Mouse (Mus musculus): ENCODE measurements around the gene Rgcc.

Gene Rgcc

DNA sequence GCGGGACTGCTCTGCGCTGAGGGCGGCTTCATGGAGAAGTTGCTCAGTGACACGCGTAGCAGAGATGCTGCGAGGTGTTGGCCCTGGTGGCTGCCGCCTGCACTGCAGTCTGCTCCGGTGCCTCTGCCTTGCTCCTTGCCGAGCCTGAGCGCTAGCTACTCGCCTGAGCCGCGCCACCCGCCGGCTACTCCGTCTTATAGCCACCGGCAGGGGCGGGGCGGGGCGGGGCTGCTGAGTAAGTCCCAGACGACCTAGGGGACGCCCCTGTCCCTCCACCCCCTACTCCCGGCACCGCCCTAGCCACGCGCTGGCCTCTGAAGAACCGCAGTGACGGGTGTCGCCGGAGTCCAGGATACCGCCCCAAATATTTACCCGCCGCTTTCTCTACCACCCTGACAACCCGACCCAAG lies at the start of gene Rgcc:
TSS of gene Rgcc (minus strand) at position 180 of the 410 bp plus-strand sequence.
- DNase-seq = peak; percentile 97

DNA sequence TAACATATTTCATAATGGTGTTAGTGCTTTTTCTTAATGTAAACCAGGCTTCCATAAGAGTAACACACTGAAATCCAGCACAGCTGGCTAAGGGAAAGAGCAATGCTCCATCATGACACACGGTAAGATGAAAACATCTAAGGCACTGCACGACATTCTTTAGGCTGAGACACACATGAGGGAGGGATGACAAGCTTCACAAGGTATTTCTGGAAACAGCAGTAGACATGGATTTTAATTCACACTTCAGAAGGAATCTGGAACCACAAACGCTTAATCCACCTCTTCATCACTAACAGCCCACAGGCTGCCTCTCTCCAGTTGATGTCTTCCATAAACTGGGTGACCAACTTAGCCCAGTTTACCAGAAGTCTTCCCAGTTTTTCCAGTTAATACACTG lies 44.9 kb upstream of the Rgcc start:
- no peak for DNase-seq

GRCm38 (mm10) chr14:79335613-79336012 lies 34.2 kb upstream of the Rgcc start:
- no peak for DNase-seq

GRCm38 (mm10) chr14:79331936-79332335 lies 30.5 kb upstream of the Rgcc start:
- no peak for DNase-seq

GRCm38 (mm10) chr14:79330944-79331561 lies 29.6 kb upstream of the Rgcc start:
- no peak for DNase-seq

DNA sequence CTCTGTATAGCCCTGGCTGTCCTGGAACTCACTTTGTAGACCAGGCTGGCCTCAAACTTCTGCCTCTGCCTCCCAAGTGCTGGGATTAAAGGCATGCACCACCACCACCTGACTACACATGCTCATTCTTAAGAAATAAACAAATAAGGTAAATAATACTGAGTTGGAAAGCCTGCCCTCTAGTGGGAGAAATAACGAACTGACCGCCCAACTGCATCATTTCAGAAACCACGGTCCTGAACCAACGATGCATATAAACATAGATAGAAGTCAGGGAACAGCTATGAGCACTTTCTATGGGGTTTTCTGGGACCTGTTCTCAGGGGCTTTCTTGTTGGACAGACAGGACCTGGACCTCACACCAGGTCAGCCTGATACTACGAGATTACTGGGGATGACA lies 25.6 kb upstream of the Rgcc start:
- DNase-seq = peak; percentile 66

GRCm38 (mm10) chr14:79324112-79324840 lies 22.8 kb upstream of the Rgcc start:
- no peak for DNase-seq

GRCm38 (mm10) chr14:79321881-79322280 lies 20.4 kb upstream of the Rgcc start:
- no peak for DNase-seq

- peak; percentile 50 for DNase-seq
Measured at GRCm38 (mm10) chr14:79321152-79321551, 19.7 kb upstream of the Rgcc start.

GRCm38 (mm10) chr14:79317602-79318001 lies 16.2 kb upstream of the Rgcc start:
- DNase-seq = no peak

DNA sequence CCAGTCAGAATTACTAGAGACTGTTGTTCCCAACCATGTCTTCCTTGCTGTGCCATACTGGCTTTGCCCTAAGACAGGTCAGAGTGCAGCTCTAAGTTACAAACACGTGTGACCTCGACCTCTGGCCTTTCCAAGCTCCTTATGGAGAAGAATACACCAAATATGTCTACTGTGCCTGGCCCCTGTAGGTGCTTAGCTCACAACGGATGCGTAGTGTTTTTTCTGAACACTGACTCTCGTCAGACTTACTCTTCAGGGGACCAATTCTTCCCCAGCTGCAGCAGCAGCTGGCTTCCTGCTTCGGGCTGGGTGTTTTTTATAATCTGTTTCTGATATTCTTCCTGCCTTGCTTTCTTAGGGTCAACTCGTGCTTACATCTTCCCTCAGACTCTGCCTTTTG lies 14.4 kb upstream of the Rgcc start:
- no peak for DNase-seq

GRCm38 (mm10) chr14:79314245-79315010 lies 13.0 kb upstream of the Rgcc start:
- DNase-seq = no peak

- peak; percentile 43 for DNase-seq
Measured at GRCm38 (mm10) chr14:79313439-79314175, 12.2 kb upstream of the Rgcc start.

- no peak for DNase-seq
Measured at GRCm38 (mm10) chr14:79312719-79313118, 11.3 kb upstream of the Rgcc start.

- DNase-seq = no peak
Measured at GRCm38 (mm10) chr14:79311918-79312454, 10.5 kb upstream of the Rgcc start.

DNA sequence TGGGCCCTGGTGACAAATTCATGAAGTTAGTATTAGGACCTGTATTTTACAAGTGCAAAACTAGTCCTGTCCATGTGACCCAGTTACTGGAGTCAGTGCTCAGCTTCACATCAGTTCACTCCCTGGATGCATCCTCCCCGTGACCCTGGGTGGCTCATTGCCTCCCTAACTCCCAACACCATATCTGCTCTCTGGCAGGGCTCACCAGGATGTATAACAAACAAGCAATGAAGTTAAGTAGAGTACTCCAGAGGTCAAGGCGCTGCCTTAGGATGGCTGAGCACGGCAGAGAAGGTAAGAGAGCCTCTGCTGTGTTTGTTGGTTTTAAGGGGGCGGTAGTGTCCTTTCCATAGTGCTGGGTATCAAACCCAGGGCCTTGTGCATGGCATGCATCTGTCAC lies 7.7 kb upstream of the Rgcc start:
- no peak for DNase-seq

DNA sequence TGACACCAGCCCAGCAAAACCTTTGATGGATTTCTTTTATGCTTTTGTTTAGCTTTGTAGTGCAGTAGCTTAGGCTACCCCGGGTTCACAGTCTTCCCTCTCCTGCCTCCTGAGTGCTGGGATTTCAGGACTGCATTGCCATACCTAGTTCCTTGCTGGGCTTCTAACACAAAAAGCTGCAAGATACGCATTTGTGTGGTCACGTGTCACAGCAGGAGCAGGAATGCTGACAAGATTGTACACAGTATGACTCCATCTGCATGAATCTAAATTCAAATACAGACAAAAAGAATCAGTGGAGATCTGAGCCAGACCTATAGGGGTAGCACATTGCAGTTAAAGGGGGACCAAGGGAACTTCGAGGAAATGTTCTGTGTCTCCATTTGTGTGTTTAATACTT lies 6.9 kb upstream of the Rgcc start:
- no peak for DNase-seq

- DNase-seq = no peak
Measured at GRCm38 (mm10) chr14:79307908-79308307, 6.5 kb upstream of the Rgcc start.

DNA sequence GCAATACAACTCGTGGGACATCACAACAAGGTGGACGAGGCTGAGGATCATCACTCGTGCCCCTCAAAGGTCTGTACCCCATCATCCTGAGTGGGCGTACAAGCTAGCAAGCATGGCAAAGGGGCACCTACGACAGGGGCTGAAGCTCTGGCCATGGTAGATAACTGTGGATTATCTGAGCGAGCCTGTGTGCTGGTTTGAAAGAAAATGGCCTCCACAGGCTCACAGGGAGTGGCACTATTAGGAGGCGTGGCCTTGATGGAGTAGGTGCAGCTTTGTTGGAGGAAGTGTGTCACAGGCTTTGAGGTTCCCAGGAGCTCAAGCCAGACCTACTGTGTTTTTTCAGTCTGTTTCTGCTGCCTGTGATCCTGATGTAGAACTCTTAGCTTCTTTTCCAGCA lies 5.7 kb upstream of the Rgcc start:
- DNase-seq = no peak

GRCm38 (mm10) chr14:79304873-79305464 lies 3.5 kb upstream of the Rgcc start:
- DNase-seq = no peak

GRCm38 (mm10) chr14:79303150-79303549 lies 1.7 kb upstream of the Rgcc start:
- no peak for DNase-seq

DNA sequence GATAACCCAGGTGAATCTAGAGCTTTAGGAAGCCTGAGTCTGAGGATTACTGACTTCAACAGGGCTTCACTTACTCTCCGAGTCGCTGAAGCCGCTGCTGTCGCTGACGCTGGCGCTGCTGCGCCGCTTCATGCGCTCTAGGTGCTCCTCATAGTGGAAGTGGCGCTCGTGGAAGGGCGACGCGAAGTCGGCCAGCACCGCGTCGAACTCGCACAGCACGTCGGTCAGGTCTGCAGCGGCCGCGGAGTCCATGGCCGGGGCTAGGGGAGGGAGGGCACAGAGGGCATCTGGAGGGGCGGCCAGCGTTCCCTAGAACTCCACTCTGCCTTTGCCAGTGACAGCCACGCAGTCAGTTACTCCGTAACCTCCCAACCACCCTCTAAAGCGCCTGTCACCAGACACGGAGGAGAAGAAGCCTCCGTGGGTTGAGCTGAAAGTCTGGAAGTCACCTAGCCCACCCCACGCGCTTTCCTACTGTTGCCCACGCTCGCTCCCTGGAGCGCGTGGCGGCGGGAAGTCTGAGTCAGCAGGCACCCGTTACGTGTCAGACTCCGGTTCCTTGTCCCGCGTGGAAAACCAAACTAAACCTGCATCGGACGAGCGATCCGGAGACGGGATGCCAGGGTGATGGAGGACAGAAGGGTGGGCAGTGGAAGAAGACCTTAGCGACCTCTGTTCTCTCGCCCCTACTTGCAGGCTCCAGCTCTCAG lies 649 bp downstream of the Rgcc start:
- DNase-seq = peak; percentile 47

All from kidney, postnatal 10 days (tissue).